Mouse (Mus musculus) testis, postnatal 14 days (tissue): ENCODE measurements around the gene Cyb5b.
A peak's percentile ranks its signal among the peaks of the same experiment; 100 is the strongest.

Experiments
- DNase-seq: peaks from one replicate; pipeline ENCODE4 v3.0.0; 2021; ENCODE audit warnings: low spot score

Cyb5b gene

GRCm38 (mm10) chr8:107130028-107130427 is 20.4 kb upstream of the Cyb5b start:
- DNase-seq: no peak

GRCm38 (mm10) chr8:107132581-107133491 is 17.6 kb upstream of the Cyb5b start:
- DNase-seq: no peak

DNA sequence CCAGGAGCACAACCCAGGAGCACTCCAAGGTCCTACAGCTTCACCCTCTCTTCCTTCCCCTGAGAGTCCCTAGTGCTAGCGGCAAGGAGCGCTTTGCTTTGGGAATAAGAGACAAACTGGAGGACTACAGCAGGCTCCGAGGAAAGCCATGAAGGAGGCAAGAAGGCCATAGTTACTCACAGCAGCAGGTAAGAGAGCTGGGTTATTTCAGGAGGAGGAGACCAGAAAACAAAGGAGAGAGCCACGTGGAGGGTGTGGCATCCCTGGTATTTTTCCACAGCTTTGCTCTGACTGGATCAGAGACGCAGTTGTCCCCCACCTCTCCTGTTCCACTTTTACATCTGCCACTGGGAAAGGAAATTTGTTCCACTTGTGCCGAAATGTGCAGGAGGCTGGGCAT is 16.6 kb upstream of the Cyb5b start:
- no peak for DNase-seq

- no peak for DNase-seq
Observed at GRCm38 (mm10) chr8:107136003-107136612, 14.3 kb upstream of the Cyb5b start.

- DNase-seq: no peak
Observed at GRCm38 (mm10) chr8:107137591-107137990, 12.8 kb upstream of the Cyb5b start.

DNA sequence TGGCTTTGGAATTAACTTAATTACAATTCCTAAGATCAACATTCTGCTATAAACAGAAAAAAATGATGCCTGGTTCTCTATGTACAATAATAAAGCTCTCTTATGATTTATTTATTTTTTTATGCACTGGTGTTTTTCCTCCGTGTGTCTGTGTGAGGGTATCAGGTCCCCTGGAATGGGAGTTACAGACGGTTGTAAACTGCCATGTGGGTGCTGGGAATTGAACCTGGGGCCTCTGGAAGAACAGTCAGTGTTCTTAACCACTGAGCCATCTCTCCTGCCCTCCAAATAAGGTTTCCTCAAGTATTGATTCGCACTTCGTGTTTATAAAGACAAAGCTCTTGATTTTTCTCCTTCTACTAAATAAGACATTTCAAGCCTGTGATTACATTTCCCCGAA is 12.1 kb upstream of the Cyb5b start:
- no peak for DNase-seq

DNA sequence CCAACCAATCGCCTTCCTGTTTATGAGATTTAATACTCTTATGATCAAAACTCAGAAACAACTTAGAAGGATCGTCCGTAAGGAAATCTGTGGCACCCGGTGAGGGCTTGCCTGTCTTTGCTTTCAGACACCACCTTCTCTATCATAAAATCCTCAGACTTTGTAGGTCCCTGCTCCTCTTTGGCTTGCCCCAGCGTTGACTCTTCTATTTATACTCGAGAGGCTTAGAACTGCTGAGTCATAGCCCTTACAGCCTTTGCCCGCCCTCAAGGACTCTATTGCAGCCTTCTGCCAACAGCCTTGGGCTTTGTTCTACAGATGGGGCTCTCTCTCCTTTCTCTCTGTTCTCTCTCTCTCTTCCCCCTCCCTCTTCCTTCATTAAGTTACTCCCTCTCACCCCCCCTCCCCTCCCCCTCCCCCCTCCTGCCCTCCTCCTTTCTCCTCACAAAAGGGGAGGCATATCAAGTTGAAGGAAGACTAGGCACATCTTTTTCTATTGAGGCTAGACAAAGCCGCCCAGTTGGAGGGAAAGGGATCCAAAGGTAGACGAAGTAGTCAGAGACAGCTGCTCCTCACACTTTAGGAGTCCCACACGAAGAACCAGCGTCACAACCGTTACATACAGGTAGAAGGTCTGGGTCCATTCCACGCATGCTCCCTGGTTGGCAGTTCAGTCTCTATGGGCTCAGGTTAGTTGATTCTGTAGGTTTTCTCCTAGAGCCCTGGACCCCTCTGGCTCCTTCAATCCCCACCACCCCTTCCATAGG is 10.6 kb upstream of the Cyb5b start:
- peak; percentile 72 for DNase-seq

DNA sequence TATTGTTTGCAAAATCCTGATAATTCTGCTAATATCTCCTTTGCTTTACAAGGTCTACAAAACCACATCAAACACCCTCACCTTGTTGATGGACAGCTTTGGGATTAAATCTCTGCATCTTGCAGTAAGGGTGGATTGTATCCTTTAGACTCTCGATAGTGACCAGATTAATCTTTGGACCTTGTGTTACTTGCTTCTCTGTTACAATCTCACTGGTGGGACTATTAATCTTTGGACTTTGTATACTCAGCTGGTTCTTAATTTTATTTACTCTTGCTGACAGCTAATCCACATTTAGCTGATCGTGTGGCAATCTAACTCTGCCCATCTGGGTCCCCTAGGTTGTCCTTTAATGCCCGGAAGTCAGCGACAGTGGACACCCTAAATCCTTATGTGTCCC is 7.9 kb upstream of the Cyb5b start:
- no peak for DNase-seq

DNA sequence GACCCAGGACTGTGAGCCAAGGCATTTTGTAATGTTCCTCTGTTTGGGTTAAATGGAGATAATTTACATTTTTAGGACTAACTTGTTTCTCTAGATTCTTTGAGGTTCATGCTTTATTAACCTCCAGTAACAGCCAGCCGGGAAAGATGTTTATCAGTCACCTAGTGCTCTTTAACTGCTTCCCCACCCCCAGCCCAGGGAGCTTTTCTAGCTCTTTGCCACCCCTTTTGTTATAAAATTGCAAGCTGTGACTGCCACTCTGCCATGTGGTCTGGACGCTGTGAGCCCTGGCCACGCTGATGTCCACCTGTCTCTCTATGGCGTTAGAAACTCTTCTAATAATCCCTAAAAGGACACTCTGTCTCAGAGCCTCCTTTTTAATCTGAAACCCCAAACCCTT is 6.9 kb upstream of the Cyb5b start:
- no peak for DNase-seq

- DNase-seq: no peak
Observed at GRCm38 (mm10) chr8:107146186-107146585, 4.3 kb upstream of the Cyb5b start.

DNA sequence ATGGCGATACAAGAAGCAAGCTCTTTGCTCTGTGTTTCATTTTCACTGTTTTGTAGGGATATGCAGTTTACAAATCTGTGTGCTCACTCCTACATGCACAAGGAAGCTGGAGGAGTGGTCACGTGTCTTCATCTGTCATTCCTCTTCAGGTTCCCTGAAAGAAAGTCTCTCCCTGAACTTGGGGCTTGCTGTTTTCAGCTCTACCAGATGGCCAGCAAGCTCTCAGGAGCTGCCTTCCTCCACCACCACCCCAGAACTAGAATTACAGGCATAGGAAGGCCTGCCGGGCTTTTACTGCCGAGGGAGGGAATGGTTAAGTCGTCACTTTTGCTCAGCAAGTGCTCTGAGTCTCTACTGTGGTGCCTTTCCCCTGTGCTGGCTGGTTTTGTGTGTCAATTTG is 1.6 kb upstream of the Cyb5b start:
- no peak for DNase-seq

GRCm38 (mm10) chr8:107150057-107150403 is 410 bp upstream of the Cyb5b start:
- DNase-seq: no peak

DNA sequence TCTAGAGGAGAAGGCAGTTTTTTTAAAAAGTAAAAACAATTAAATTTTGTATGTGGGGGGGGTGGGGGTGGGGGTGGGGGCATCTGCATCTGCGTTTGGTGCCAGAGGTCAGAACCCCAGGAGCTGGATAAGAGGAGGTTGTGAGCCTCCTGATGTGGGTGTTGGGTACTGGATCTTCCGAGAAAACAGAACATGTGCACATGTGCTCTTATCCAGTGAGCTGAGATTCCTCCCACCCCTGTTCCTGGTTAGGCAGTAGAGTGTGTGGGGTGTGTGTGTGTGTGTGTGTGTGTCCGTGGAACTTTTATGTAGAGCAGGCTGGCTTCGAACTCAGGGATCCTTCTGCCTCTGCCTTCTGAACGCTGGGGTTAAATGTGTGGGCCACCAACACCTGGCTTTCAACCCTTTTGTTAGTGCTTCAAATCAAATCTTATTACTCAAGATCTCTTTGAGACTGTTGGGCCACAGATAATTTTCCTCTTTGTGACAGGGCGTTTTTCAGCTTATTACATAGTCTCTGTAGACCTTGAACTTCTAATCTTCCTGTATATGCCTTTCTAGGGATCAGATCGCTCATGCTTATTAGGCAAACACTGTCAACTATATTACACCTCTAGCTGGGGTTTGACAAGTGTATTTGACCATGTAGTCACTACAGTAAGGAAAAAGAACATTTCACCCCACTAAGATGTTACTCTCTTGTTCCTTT is 926 bp downstream of the Cyb5b start:
- no peak for DNase-seq

- no peak for DNase-seq
Observed at GRCm38 (mm10) chr8:107153326-107154210, 3.1 kb downstream of the Cyb5b start.

- DNase-seq: no peak
Observed at GRCm38 (mm10) chr8:107156816-107157215, 6.4 kb downstream of the Cyb5b start.

GRCm38 (mm10) chr8:107157836-107158235 is 7.4 kb downstream of the Cyb5b start:
- no peak for DNase-seq

- DNase-seq: no peak
Observed at GRCm38 (mm10) chr8:107158890-107159289, 8.4 kb downstream of the Cyb5b start.

DNA sequence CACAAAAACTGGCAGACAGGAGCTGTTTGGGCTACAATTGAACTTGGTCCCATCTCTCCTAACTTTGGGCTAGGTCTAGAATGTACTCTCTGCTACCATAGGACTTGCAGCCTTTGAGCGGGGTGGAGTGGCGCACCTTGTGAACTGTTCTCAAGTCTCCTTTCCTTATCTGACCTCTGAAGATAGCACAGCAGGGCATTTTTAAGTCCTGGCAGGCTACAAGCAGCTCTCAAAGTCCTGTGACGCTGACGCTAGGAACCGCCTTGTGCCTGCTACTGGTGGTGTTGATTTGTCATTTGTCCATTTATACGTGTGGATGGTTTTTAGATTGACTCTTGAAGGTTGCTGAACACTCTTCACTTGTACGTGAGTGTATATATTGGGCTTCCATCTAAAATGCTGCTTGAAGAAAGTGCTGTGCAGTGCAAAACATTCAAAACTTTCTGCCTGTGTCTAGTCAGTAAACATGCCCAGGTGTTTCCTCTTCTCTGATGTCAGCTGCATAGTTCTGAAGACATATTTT is 13.9 kb downstream of the Cyb5b start:
- no peak for DNase-seq

DNA sequence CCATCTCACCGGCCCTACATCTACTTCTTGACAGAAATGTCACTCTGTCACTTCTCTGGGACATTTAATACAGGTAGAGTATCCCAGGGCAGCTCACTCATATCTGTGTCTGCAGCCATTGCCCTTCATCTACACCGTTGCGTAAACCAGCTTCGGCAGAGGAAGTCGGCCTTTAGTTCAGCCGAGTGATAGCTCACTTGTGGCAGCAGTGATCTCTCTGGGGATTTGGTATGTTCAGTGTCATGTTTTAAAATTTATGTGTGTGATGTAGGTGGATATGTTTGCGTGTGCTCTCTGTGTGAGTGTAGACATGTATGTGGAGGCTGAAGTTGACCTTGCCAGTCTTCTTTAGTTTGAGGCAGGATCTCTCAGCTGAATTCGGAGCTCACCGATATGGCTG is 15.3 kb downstream of the Cyb5b start:
- DNase-seq: no peak

DNA sequence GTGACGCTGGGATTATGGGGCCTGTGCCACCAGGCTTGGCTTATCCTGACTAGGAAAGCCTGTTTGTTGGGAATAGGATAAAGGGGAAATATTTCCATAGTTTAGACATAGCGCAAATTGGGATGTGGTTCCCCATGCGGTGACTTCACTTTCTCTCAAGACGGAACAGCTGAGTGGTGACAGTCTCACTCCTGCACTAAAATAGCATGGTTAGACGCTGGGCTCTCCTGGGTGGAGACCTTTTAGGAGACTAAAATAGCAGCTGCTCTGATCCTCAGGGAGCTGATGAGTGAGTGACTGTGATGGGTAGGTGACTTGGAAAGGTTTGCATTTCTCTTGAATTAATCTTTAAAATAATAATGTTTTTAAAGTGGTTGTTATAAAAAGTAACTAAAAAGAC is 17.4 kb downstream of the Cyb5b start:
- no peak for DNase-seq

GRCm38 (mm10) chr8:107172152-107172551 is 21.7 kb downstream of the Cyb5b start:
- no peak for DNase-seq
